Mouse (Mus musculus) testis, adult 2 months (tissue): ENCODE measurements around the gene Tmem39a.

Experiments
- CTCF ChIP-seq: fragments of 200-500 bp; IDR thresholded peaks from 2 replicates; pipeline ENCODE4 v1.5.1; 2012; ENCODE audit warnings: low read depth, mild to moderate bottlenecking, inconsistent platforms, low read length, moderate library complexity; ENCODE audit not compliant: control insufficient read depth, insufficient read depth, insufficient replicate concordance
- POLR2A ChIP-seq: fragments of 200-500 bp; IDR thresholded peaks from 2 replicates; pipeline ENCODE4 v1.6.1; 2012; ENCODE audit warnings: low read depth, mild to moderate bottlenecking, inconsistent platforms, low read length, moderate library complexity; ENCODE audit not compliant: control insufficient read depth

DNA sequence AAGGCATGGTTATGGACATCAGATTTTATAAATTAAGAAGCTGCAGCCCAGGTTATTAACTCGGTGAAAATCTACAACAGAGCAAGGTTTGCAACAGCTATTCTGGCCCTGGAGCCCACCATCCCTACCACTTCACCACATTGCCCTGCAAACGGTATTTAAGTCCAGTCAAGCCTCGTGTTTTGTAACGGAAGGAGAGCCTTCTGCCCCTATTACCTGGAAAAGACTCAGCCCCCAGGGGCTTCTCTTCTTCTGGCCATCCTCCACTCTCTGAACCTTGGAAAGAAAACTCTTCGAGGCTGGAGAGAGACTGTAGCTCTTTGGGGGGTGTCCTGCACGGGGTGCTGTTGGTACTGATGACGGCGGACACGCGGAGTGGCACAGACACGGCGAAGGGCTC, 50.2 kb downstream of the Tmem39a start:
- TF ChIP-seq CTCF (no peak), POLR2A (no peak)
